Mouse (Mus musculus): ENCODE data around the gene Anapc15. TPM values are rescaled to one million over a fixed set of nuclear protein-coding genes. Genes with fewer than 3 reads are reported as not detected.

Anapc15 gene
- 102 and 103 TPM in 2 replicates for polyA plus RNA-seq (2014; fragmentation: Nextera tagmentation; extraction: Ambion mirVana)

DNA sequence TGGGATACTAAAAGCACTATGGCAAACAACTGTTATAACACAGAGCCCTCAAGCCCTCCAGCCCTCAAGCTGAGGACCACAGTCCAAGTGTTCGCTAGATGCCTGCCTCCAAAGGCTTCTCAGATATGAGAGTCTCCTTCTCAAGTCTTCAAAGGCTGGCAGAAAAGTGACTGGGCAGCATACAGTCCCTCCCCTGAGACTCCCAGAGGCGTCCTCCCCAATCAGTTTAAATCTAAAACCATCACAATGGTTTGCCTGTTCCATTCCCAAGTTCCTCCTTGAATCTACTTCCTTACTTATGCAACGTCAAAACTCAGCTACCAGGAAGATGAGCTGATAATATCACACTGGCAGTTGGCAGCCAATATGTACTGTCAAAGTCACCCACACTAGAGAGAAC, at the start of gene Anapc15:
Gene Anapc15 (plus strand): TSS at position 301 of the 400 bp plus-strand sequence.
- H3K27me3 ChIP-seq (ENCODE audit: control insufficient read depth, insufficient read depth, low read length) = no peaks in the 10 kb centered on the region
- H3K9me3 ChIP-seq (ENCODE audit: control insufficient read depth, low read length) = no peaks in the 10 kb centered on the region
- no peaks in the 10 kb centered on the region for H3K4me1 ChIP-seq (replicated peaks; ENCODE audit: control insufficient read depth, insufficient read depth, low read length)
- 77% methylated on average over 3 of the region's 3 CpGs for WGBS
- no peak within 1 kb of the TSS for H3K9ac ChIP-seq (ENCODE audit: low read length)
- DNase-seq (ENCODE audit: low spot score) (no peak), ATAC-seq (replicated peaks; ENCODE audit: low FRiP score) (no peak)
- H3K4me3 ChIP-seq (ENCODE audit: low read depth, low read length) = no peak within 1 kb of the TSS
- H3K36me3 ChIP-seq (ENCODE audit: control insufficient read depth, insufficient read depth, low read length) = no peaks in the 10 kb centered on the region
- H3K4me2 ChIP-seq (ENCODE audit: low read depth, low read length, severe bottlenecking) = no peak within 1 kb of the TSS
- no peak within 1 kb of the TSS for H3K27ac ChIP-seq (ENCODE audit: low read depth, low read length)

DNA sequence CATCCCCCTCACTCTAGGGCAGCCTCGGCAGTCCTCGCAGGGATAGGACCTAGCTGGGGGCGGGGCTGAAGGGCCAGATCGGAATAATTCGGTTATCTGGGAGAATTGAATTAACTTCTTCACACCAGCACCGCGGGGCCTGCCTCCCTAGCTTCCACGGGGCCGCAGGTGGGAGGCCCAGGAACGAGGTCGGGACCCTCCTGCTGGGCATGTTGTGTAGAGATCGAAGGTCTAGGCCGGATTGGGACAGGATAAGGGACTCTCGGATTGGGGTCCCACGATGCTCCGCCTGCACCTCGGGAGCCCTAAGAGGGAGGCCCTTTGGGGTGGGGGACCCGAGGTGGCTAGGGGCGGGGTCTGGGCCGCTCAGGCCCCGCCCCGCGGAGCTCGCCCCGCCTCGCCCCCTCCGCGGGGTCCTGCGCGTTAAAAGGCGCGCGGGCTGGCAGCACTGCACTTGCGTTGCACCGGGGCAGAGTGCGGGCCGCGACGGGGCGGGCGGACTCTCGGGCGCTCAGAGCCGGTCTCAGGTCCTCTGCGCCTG, 45.6 kb upstream of the Anapc15 start, which contains the start of gene Phox2a:
Gene Phox2a (plus strand): TSS at position 453 of the 541 bp plus-strand sequence.
- peak within 1 kb of the TSS; percentile 48 for H3K4me2 ChIP-seq (ENCODE audit: low read depth, low read length, severe bottlenecking)
- ATAC-seq (replicated peaks; ENCODE audit: low FRiP score) (no peak), DNase-seq (ENCODE audit: low spot score) (no peak)
- H3K27ac ChIP-seq (ENCODE audit: low read depth, low read length) = no peak within 1 kb of the TSS
- H3K4me1 ChIP-seq (replicated peaks; ENCODE audit: control insufficient read depth, insufficient read depth, low read length) = peaks cover 24% of the 10 kb centered on the region
- H3K4me3 ChIP-seq (ENCODE audit: low read depth, low read length) = peak within 1 kb of the TSS; percentile 29
- WGBS = 1% methylated on average over 39 of the region's 45 CpGs
- H3K9me3 ChIP-seq (ENCODE audit: control insufficient read depth, low read length) = no peaks in the 10 kb centered on the region; the same call in 1 of the 2 replicates
- peaks cover 61% of the 10 kb centered on the region for H3K27me3 ChIP-seq (ENCODE audit: control insufficient read depth, insufficient read depth, low read length)
- H3K36me3 ChIP-seq (ENCODE audit: control insufficient read depth, insufficient read depth, low read length) = no peaks in the 10 kb centered on the region
- 0 out of 2 replicates have a peak within 1 kb of the TSS, but pooled peaks have one; percentile 6 for H3K9ac ChIP-seq (ENCODE audit: low read length)

DNA sequence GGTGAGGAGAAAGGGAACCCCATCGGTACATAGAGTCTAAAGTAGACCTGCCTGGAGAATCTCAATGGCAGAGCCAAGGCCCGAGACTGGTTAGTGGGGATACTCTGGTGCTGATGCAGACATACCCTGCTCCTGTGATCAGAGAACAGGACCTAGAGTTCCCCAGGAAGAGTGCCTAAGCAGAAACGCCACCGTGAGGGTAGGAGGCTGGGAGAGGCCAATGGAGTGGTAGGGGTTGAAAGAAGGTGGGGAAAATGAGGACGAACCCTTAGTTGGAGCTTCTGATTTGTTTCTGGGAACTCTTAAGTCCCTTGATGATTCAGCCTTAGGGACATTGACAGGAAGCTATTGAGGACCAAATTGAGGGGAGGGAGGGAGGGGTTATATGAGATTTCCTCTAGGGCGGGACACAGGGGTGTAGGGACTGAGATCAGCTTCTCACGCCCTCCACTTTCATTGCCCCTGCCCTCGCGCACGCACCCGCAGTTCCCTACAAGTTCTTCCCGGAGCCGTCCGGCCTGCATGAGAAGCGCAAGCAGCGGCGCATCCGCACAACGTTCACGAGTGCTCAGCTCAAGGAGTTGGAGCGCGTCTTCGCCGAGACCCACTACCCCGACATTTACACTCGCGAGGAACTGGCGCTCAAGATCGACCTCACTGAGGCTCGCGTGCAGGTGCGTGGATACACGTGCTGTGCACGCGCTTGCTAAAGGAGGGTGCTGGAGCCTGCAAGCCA, 43.1 kb upstream of the Anapc15 start:
- DNase-seq (ENCODE audit: low spot score) (no peak), ATAC-seq (replicated peaks; ENCODE audit: low FRiP score) (no peak)
- Histone ChIP-seq H3K4me2 (ENCODE audit: low read depth, low read length, severe bottlenecking) (peak overlapping the region; percentile 42; the same call in 1 of the 2 replicates), H3K9me3 (ENCODE audit: control insufficient read depth, low read length) (no peaks in the 10 kb centered on the region), H3K9ac (ENCODE audit: low read length) (no peak overlapping the region), H3K4me1 (replicated peaks; ENCODE audit: control insufficient read depth, insufficient read depth, low read length) (peaks cover 24% of the 10 kb centered on the region), H3K27me3 (ENCODE audit: control insufficient read depth, insufficient read depth, low read length) (peaks cover 61% of the 10 kb centered on the region), H3K27ac (ENCODE audit: low read depth, low read length) (no peak overlapping the region), H3K36me3 (ENCODE audit: control insufficient read depth, insufficient read depth, low read length) (peaks cover 2% of the 10 kb centered on the region; the same call in 1 of the 2 replicates), H3K4me3 (ENCODE audit: low read depth, low read length) (peak overlapping the region; percentile 38; the same call in 1 of the 2 replicates)
- WGBS = 2% methylated on average over 35 of the region's 35 CpGs

DNA sequence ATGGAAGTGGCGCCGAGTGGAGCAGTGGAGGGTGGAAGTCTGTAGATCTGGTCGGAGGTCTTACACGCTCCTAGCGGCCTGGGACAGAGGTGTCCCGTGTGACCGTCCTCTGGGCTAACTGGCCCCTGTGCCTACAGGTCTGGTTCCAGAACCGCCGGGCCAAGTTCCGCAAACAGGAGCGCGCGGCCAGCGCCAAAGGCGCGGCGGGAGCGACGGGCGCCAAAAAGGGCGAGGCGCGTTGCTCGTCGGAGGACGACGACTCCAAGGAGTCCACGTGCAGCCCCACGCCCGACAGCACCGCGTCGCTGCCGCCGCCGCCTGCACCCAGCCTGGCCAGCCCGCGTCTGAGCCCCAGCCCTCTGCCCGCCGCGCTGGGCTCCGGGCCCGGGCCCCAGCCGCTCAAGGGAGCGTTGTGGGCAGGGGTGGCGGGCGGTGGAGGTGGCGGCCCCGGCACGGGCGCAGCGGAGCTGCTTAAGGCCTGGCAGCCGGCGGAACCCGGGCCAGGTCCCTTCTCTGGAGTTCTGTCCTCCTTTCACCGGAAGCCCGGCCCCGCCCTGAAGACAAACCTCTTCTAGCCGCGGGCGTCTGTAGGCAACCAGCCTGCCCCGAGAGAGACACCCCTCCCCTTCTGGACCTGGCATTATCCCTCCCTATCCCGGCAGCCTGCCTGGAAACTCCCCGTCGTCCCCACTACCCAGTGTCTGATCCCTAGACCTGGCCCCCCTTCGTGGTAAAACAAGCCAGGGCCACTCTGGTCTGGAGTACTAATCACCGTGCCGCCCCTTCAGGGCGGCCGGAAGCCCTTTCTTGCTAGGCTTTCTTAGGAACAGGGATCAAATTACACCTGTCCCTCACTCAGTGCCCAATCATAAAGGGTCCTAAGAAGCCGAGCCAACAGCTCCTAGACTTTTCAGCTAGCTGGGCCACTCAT, 41.7 kb upstream of the Anapc15 start:
- peak overlapping the region; percentile 84 for H3K4me2 ChIP-seq (ENCODE audit: low read depth, low read length, severe bottlenecking)
- no peaks in the 10 kb centered on the region for H3K9me3 ChIP-seq (ENCODE audit: control insufficient read depth, low read length)
- H3K4me3 ChIP-seq (ENCODE audit: low read depth, low read length) = peak overlapping the region; percentile 38
- H3K4me1 ChIP-seq (replicated peaks; ENCODE audit: control insufficient read depth, insufficient read depth, low read length) = peaks cover 24% of the 10 kb centered on the region
- peak overlapping the region; percentile 66 for H3K9ac ChIP-seq (ENCODE audit: low read length)
- peaks cover 58% of the 10 kb centered on the region for H3K27me3 ChIP-seq (ENCODE audit: control insufficient read depth, insufficient read depth, low read length)
- H3K36me3 ChIP-seq (ENCODE audit: control insufficient read depth, insufficient read depth, low read length) = peaks cover 6% of the 10 kb centered on the region; the same call in 1 of the 2 replicates
- DNase-seq (ENCODE audit: low spot score) = peak; percentile 84
- WGBS = under 1% methylated on average over 68 of the region's 71 CpGs
- H3K27ac ChIP-seq (ENCODE audit: low read depth, low read length) = peak overlapping the region; percentile 31; the same call in 1 of the 2 replicates
- ATAC-seq (replicated peaks; ENCODE audit: low FRiP score) = peak; percentile 80

DNA sequence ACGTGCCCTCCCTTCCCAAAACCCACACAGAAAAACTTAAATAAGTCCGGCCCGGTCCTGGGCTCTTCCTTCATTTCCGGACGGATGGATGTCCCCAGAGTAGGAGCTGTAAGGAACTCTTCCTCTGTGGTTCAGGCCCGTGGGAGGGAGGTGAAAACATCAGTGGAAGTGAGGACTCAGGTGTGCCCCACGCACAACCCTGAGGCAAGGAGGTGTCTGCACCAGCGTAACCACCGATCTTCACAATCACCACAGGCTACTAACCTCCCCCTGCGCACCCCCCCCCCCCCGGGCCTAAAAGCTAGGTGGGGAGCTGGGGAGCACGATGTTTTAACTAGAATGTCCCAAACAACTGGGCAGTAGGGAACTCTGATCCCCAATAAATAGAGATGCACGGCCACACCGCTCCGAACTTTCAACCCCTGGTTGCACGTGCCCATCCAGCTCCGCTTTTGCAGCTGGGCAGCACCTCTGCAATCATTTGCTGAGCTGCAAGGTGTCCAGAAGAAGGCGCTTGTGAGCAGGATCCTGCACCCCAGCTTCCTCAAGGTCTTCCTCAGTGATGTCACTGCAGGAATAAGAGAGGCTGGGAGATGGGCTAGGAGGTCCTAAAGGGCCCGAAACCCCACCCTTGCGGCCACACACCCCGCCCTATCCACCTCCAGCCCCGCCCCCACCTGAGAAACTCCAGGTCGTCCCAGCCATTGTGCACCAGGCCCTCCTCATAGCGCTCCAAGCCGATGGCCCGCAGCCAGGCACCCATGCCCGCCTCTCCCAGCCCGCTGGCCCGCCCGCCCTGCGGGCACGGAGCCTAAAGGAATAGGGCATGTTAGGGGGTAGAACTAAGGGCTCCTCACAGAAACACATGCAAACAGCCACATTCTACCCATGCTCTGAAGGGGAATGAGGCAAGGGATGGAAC, 40.4 kb upstream of the Anapc15 start:
- Histone ChIP-seq H3K4me3 (ENCODE audit: low read depth, low read length) (no peak overlapping the region), H3K9me3 (ENCODE audit: control insufficient read depth, low read length) (no peaks in the 10 kb centered on the region), H3K4me1 (replicated peaks; ENCODE audit: control insufficient read depth, insufficient read depth, low read length) (peaks cover 19% of the 10 kb centered on the region), H3K27ac (ENCODE audit: low read depth, low read length) (no peak overlapping the region), H3K27me3 (ENCODE audit: control insufficient read depth, insufficient read depth, low read length) (peaks cover 45% of the 10 kb centered on the region), H3K36me3 (ENCODE audit: control insufficient read depth, insufficient read depth, low read length) (peaks cover 9% of the 10 kb centered on the region; the same call in 1 of the 2 replicates), H3K4me2 (ENCODE audit: low read depth, low read length, severe bottlenecking) (no peak overlapping the region), H3K9ac (ENCODE audit: low read length) (no peak overlapping the region)
- 24% methylated on average over 32 of the region's 32 CpGs for whole genome bisulfite sequencing
- ATAC-seq (replicated peaks; ENCODE audit: low FRiP score) (peak; percentile 24; the same call in 1 of the 2 replicates), DNase-seq (ENCODE audit: low spot score) (peak; percentile 76)

DNA sequence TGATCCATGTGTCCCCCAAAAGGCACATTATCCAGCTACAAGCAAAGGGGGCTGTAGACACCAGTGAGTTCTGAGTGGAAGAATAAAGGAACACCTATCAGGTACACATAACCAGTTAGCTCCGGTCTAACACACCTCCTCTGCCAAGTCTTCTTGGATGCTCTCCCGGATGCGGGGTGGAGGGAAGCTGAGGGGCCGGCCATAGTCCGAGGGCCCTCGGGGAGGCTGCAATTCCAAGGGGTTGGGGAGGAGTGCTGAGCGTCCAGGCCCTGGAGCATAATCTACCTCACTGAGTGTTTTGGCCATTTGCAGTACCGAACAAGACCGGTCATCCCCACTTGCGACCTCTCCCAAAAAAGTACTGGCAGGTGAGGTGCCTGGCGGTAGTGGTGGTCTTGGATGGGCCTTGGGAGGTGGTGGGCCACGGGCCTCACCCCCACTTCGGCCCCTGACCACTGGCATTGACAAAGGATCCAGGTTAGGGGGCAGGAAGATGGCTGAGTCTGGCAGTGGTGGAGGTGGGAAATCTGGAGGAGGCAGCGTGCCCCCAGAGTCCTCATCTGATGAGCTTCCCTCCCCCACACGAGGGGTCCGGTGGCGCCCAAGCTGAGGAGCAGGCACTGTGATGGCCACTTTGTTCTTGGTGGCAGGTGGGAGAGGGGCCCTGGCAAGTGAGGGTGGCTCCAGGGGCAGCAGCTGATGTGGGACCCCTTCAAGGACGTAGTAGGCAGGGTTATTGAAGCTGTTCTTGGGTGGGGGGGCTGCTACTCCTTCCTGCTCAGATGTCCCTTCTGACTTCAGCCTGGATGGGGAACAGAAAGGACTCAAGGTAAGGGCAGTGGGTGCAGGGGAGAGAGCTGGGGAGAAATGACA, 39.5 kb upstream of the Anapc15 start:
- H3K9ac ChIP-seq (ENCODE audit: low read length) = no peak overlapping the region
- WGBS = 82% methylated on average over 18 of the region's 18 CpGs
- ATAC-seq (replicated peaks; ENCODE audit: low FRiP score) (no peak), DNase-seq (ENCODE audit: low spot score) (no peak)
- no peaks in the 10 kb centered on the region for H3K9me3 ChIP-seq (ENCODE audit: control insufficient read depth, low read length)
- peaks cover 17% of the 10 kb centered on the region for H3K4me1 ChIP-seq (replicated peaks; ENCODE audit: control insufficient read depth, insufficient read depth, low read length)
- H3K27me3 ChIP-seq (ENCODE audit: control insufficient read depth, insufficient read depth, low read length) = peaks cover 36% of the 10 kb centered on the region
- no peak overlapping the region for H3K4me3 ChIP-seq (ENCODE audit: low read depth, low read length)
- H3K27ac ChIP-seq (ENCODE audit: low read depth, low read length) = no peak overlapping the region
- H3K36me3 ChIP-seq (ENCODE audit: control insufficient read depth, insufficient read depth, low read length) = peaks cover 9% of the 10 kb centered on the region; the same call in 1 of the 2 replicates
- H3K4me2 ChIP-seq (ENCODE audit: low read depth, low read length, severe bottlenecking) = no peak overlapping the region

DNA sequence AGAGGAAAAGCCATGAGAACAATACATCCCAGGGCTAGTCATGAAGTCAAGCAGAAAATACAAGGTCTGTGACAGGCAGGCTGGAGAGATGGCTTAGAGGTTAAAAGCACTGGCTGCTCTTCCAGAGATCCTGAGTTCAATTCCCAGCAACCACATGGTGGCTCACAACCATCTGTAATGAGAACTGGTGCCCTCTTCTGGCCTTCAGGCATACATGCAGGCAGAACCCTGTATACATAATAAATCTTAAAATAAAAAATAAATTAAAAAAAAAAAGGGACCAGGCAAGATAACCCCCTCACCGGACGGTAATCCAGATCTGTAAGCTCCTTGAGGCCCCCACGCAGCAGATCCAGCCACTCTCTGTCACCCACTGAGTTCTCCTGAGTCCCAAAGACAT, 33.1 kb upstream of the Anapc15 start:
- no peak for ATAC-seq (replicated peaks; ENCODE audit: low FRiP score)
- Histone ChIP-seq H3K4me1 (replicated peaks; ENCODE audit: control insufficient read depth, insufficient read depth, low read length) (peaks cover 16% of the 10 kb centered on the region), H3K4me3 (ENCODE audit: low read depth, low read length) (no peak overlapping the region), H3K27me3 (ENCODE audit: control insufficient read depth, insufficient read depth, low read length) (no peaks in the 10 kb centered on the region), H3K36me3 (ENCODE audit: control insufficient read depth, insufficient read depth, low read length) (peaks cover 29% of the 10 kb centered on the region; the same call in 1 of the 2 replicates), H3K9ac (ENCODE audit: low read length) (no peak overlapping the region), H3K4me2 (ENCODE audit: low read depth, low read length, severe bottlenecking) (no peak overlapping the region), H3K27ac (ENCODE audit: low read depth, low read length) (no peak overlapping the region), H3K9me3 (ENCODE audit: control insufficient read depth, low read length) (no peaks in the 10 kb centered on the region)
- WGBS = 97% methylated on average over 3 of the region's 3 CpGs
- DNase-seq (ENCODE audit: low spot score) = no peak
